Mouse (Mus musculus) C2C12 (cell line): ENCODE measurements at regions not wholly inside any gene's neighbourhood (a gene's known extent, or its start where the extent isn't known, plus 50 kb on each side); places are given as distances from the start of the nearest gene placed in this dataset.

Experiments used
- CEBPB ChIP-seq: IDR thresholded peaks from one replicate; pipeline ENCODE4 v1.6.1; 2011; ENCODE audit warnings: low read depth, mild to moderate bottlenecking, control low read depth, moderate library complexity
- CTCF ChIP-seq: IDR thresholded peaks from one replicate; pipeline ENCODE4 v1.5.1; 2011; ENCODE audit not compliant: control insufficient read depth, insufficient read depth, insufficient read length
- FOSL1 ChIP-seq: IDR thresholded peaks from one replicate; pipeline ENCODE4 v1.8.0; 2011; ENCODE audit warnings: mild to moderate bottlenecking, low read length; ENCODE audit not compliant: poor library complexity, insufficient read depth, severe bottlenecking
- MAX ChIP-seq: IDR thresholded peaks from one replicate; pipeline ENCODE4 v1.6.1; 2011; ENCODE audit warnings: mild to moderate bottlenecking, control low read depth
- MYOD1 ChIP-seq: IDR thresholded peaks from one replicate; pipeline ENCODE4 v1.6.1; 2011; ENCODE audit warnings: low read depth; ENCODE audit not compliant: control insufficient read depth, insufficient read length
- MYOG ChIP-seq: IDR thresholded peaks from one replicate; pipeline ENCODE4 v1.6.1; 2011; ENCODE audit not compliant: control insufficient read depth, insufficient read length; ENCODE audit errors: extremely low read depth
- USF1 ChIP-seq: IDR thresholded peaks from one replicate; pipeline ENCODE4 v1.6.1; 2011; ENCODE audit warnings: low read depth, mild to moderate bottlenecking, control low read depth, moderate library complexity

- TF ChIP-seq MAX, result no peak
- TF ChIP-seq CTCF, result no peak
- no peak for TF ChIP-seq CEBPB
- TF ChIP-seq USF1, result no peak
- TF ChIP-seq MYOG, result no peak
- no peak for TF ChIP-seq MYOD1
- no peak for TF ChIP-seq FOSL1
Observed at GRCm38 (mm10) chr3:149233191-149233641, 242.9 kb upstream of the Adgrl2 start.
